Mouse (Mus musculus) intestine, postnatal 0 days (tissue): ENCODE measurements around the gene A430005L14Rik. TPM values are rescaled to one million over a fixed set of nuclear protein-coding genes. Genes with fewer than 3 reads are reported as not detected.
A peak's percentile ranks its signal among the peaks of the same experiment; 100 is the strongest.

Source experiments
- ATAC-seq: fragments of 200-750 bp; cut with Nextera tagmentation; 2 replicates; pipeline ENCODE4 v1.8.0; 2017; ENCODE audit warnings: mild to moderate bottlenecking, moderate TSS enrichment, moderate library complexity
- H3K27ac ChIP-seq: fragments of 300-500 bp; sonication (generic); 2 replicates; pipeline ENCODE4 v1.5.1; 2014; ENCODE audit warnings: mild to moderate bottlenecking, low read depth, low read length, moderate library complexity
- H3K27me3 ChIP-seq: fragments of 300-500 bp; sonication (generic); replicated peaks from 2 replicates; pipeline ENCODE4 v1.6.1; 2014; ENCODE audit warnings: low read length, mixed read lengths; ENCODE audit not compliant: control insufficient read depth, insufficient read depth
- H3K36me3 ChIP-seq: fragments of 300-500 bp; sonication (generic); 2 replicates; pipeline ENCODE4 v1.6.1; 2014; ENCODE audit warnings: mild to moderate bottlenecking, moderate library complexity; ENCODE audit not compliant: control insufficient read depth, insufficient read depth
- H3K4me1 ChIP-seq: fragments of 300-500 bp; sonication (generic); replicated peaks from 2 replicates; pipeline ENCODE4 v1.6.1; 2014; ENCODE audit warnings: antibody characterized with exemption, low read length, mixed read lengths; ENCODE audit not compliant: control insufficient read depth, insufficient read depth
- H3K4me2 ChIP-seq: fragments of 300-500 bp; sonication (generic); replicated peaks from 2 replicates; pipeline ENCODE4 v1.6.1; 2014; ENCODE audit warnings: low read depth, mild to moderate bottlenecking, moderate library complexity
- H3K4me3 ChIP-seq: fragments of 300-500 bp; sonication (generic); 2 replicates; pipeline ENCODE4 v1.5.1; 2014; ENCODE audit warnings: low read depth, low read length
- H3K9ac ChIP-seq: fragments of 300-500 bp; sonication (generic); 2 replicates; pipeline ENCODE4 v1.6.1; 2014; ENCODE audit warnings: mild to moderate bottlenecking, low read depth, low read length
- H3K9me3 ChIP-seq: fragments of 300-500 bp; sonication (generic); 2 replicates; pipeline ENCODE4 v1.6.1; 2016; ENCODE audit warnings: mixed run types; ENCODE audit not compliant: control insufficient read depth
- CTCF ChIP-seq: sonication (generic); IDR thresholded peaks from 2 replicates; pipeline ENCODE4 v1.5.1; 2016; ENCODE audit warnings: low read depth, mild to moderate bottlenecking, control low read depth, antibody characterized with exemption, moderate library complexity
- WGBS: fragments of 180-500 bp; shearing (Covaris S2); extraction: QIAGEN DNeasy Blood & Tissue Kit; methylation state at CpG from one replicate; pipeline ENCODE4 v1.1.7; 2014; 5-methylcytosine and 5-hydroxymethylcytosine counted together
- polyA plus RNA-seq: library from polyadenylated mRNA; unstranded; fragments of >200 nt; fragmentation: Nextera tagmentation; extraction: Ambion mirVana; gene quantifications from 2 replicates; pipeline ENCODE4 v1.2.1, GENCODE M21; 2015

Gene A430005L14Rik
- polyA plus RNA-seq, 1 experiment from 2014 or later, result 62.6 TPM

GRCm38 (mm10) chr4:153928772-153929299, 28.2 kb upstream of the A430005L14Rik start:
- 84% methylated on average over 11 of the region's 11 CpGs for WGBS
- Histone ChIP-seq H3K4me1 (no peaks in the 10 kb centered on the region), H3K27ac (no peak overlapping the region), H3K4me2 (no peak overlapping the region), H3K36me3 (no peaks in the 10 kb centered on the region), H3K9me3 (no peaks in the 10 kb centered on the region), H3K9ac (no peak overlapping the region), H3K4me3 (no peak overlapping the region), H3K27me3 (no peaks in the 10 kb centered on the region)
- TF ChIP-seq CTCF, result no peak
- ATAC-seq, result no peak

- Histone ChIP-seq H3K27me3 (no peaks in the 10 kb centered on the region), H3K9me3 (no peaks in the 10 kb centered on the region), H3K36me3 (no peaks in the 10 kb centered on the region), H3K4me2 (no peak overlapping the region), H3K9ac (no peak overlapping the region), H3K27ac (no peak overlapping the region), H3K4me1 (no peaks in the 10 kb centered on the region), H3K4me3 (no peak overlapping the region)
- WGBS, result 61% methylated on average over 10 of the region's 10 CpGs
- ATAC-seq, result no peak
- no peak for TF ChIP-seq CTCF
Observed at GRCm38 (mm10) chr4:153929425-153929824, 27.6 kb upstream of the A430005L14Rik start.

GRCm38 (mm10) chr4:153929921-153930320, 27.1 kb upstream of the A430005L14Rik start:
- H3K9ac ChIP-seq, result no peak overlapping the region
- H3K4me1 ChIP-seq, result no peaks in the 10 kb centered on the region
- no peaks in the 10 kb centered on the region for H3K27me3 ChIP-seq
- no peak overlapping the region for H3K4me2 ChIP-seq
- no peaks in the 10 kb centered on the region for H3K9me3 ChIP-seq
- H3K27ac ChIP-seq, result no peak overlapping the region
- no peaks in the 10 kb centered on the region for H3K36me3 ChIP-seq
- no peak for ATAC-seq
- no peak overlapping the region for H3K4me3 ChIP-seq
- 59% methylated on average over 4 of the region's 4 CpGs for WGBS
- TF ChIP-seq CTCF, result no peak

GRCm38 (mm10) chr4:153943243-153943642, 13.8 kb upstream of the A430005L14Rik start:
- H3K9me3 ChIP-seq, result no peaks in the 10 kb centered on the region
- 54% methylated on average over 4 of the region's 4 CpGs for WGBS
- no peaks in the 10 kb centered on the region for H3K27me3 ChIP-seq
- no peak overlapping the region for H3K9ac ChIP-seq
- peak; percentile 87 for TF ChIP-seq CTCF
- no peak overlapping the region for H3K27ac ChIP-seq
- H3K4me3 ChIP-seq, result no peak overlapping the region
- H3K4me1 ChIP-seq, result no peaks in the 10 kb centered on the region; the same call in 1 of the 2 replicates
- no peak overlapping the region for H3K4me2 ChIP-seq
- H3K36me3 ChIP-seq, result no peaks in the 10 kb centered on the region
- 0 out of 2 replicates have a peak, but pooled peaks have one; percentile 24 for ATAC-seq

GRCm38 (mm10) chr4:153944261-153944660, 12.8 kb upstream of the A430005L14Rik start:
- peak; percentile 77 for ATAC-seq
- TF ChIP-seq CTCF, result 0 out of 2 replicates have a peak, but pooled peaks have one; percentile 34

GRCm38 (mm10) chr4:153945741-153946140, 11.3 kb upstream of the A430005L14Rik start:
- Histone ChIP-seq H3K27me3 (no peaks in the 10 kb centered on the region), H3K4me1 (no peaks in the 10 kb centered on the region; the same call in 1 of the 2 replicates), H3K4me2 (no peak overlapping the region), H3K9me3 (no peaks in the 10 kb centered on the region), H3K36me3 (no peaks in the 10 kb centered on the region), H3K27ac (no peak overlapping the region), H3K4me3 (no peak overlapping the region), H3K9ac (no peak overlapping the region)
- no peak for ATAC-seq
- no peak for TF ChIP-seq CTCF
- 85% methylated on average over 6 of the region's 6 CpGs for WGBS

More at GRCm38 (mm10) chr4:153944261-153944660, 12.8 kb upstream of the A430005L14Rik start:
- WGBS, result 27% methylated on average over 6 of the region's 6 CpGs
- Histone ChIP-seq H3K4me2 (0 out of 2 replicates have a peak overlapping the region, but pooled peaks have one; percentile 21), H3K9me3 (no peaks in the 10 kb centered on the region), H3K4me3 (no peak overlapping the region), H3K27ac (no peak overlapping the region), H3K9ac (no peak overlapping the region), H3K27me3 (no peaks in the 10 kb centered on the region), H3K36me3 (no peaks in the 10 kb centered on the region), H3K4me1 (no peaks in the 10 kb centered on the region; the same call in 1 of the 2 replicates)

GRCm38 (mm10) chr4:153950372-153950771, 6.7 kb upstream of the A430005L14Rik start:
- Histone ChIP-seq H3K27me3 (no peaks in the 10 kb centered on the region), H3K4me3 (no peak overlapping the region), H3K4me1 (no peaks in the 10 kb centered on the region), H3K27ac (no peak overlapping the region), H3K36me3 (no peaks in the 10 kb centered on the region), H3K9me3 (no peaks in the 10 kb centered on the region), H3K4me2 (no peak overlapping the region), H3K9ac (no peak overlapping the region)
- 73% methylated on average over 2 of the region's 2 CpGs for WGBS
- TF ChIP-seq CTCF, result no peak
- no peak for ATAC-seq
